Mouse (Mus musculus): Measurements from ENCODE around the gene Gm20388. TPM values are rescaled to one million over a fixed set of nuclear protein-coding genes. Genes with fewer than 3 reads are reported as not detected.

Gm20388 gene
- polyA plus RNA-seq, 1 experiment from 2014 or later = not detected

DNA sequence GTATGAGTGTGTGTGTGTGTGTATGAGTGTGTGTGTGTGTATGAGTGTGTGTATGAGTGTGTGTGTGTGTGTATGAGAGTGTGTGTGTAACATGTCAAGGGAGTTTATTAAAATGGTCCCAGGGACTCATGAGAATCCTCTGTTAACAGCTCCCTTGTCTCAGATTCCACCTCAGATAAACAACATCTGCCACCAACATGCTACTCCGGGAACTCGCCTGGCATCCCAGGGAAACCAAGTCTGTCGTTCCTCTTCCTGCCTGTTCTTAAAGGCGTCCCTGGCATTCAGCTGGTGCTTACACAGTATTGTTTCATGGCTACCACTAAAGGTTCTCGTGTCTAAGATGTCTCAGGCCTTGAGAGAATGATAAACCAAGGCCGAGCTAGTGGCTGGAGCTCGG, 3933.7 kb downstream of the Gm20388 start:
- ATAC-seq (ENCODE audit: low FRiP score) (no peak), DNase-seq (ENCODE audit: low spot score) (no peak)
- H3K9ac ChIP-seq = no peak overlapping the region
- H3K36me3 ChIP-seq (replicated peaks; ENCODE audit: control insufficient read depth, insufficient read depth) = peaks cover 3% of the 10 kb centered on the region
- 82% methylated on average over 7 of the region's 7 CpGs for WGBS
- H3K4me3 ChIP-seq (replicated peaks; ENCODE audit: low read length) = no peak overlapping the region
- H3K9me3 ChIP-seq (ENCODE audit: control insufficient read depth, low read length) = no peaks in the 10 kb centered on the region
- H3K27ac ChIP-seq = no peak overlapping the region
- H3K27me3 ChIP-seq (ENCODE audit: control insufficient read depth, insufficient read depth, low read length) = no peaks in the 10 kb centered on the region
- H3K4me1 ChIP-seq (replicated peaks; ENCODE audit: control insufficient read depth, insufficient read depth, low read length) = no peaks in the 10 kb centered on the region
- no peak overlapping the region for H3K4me2 ChIP-seq (replicated peaks)

DNA sequence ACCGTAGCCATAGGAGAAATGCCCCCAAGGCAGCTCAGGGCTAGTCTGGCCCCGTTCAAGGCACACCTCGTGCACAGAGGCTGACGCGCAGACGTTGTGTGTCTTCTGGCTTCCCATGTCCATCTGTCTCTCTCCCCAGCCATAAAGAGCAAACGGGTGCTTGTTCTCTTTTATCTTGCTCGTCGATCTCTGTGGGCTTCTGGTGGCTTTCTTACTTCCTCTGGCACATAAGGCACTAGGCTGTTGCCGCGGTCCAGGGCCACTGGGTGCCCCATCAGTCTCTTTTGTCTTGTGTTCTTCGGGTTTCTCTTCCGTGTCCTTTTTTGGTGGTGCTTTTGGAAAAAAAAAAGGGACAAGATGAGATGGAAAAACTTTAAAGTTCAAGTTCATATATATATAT, 3934.5 kb downstream of the Gm20388 start:
- ATAC-seq (ENCODE audit: low FRiP score) (no peak), DNase-seq (ENCODE audit: low spot score) (no peak)
- Histone ChIP-seq H3K27me3 (ENCODE audit: control insufficient read depth, insufficient read depth, low read length) (no peaks in the 10 kb centered on the region), H3K4me1 (replicated peaks; ENCODE audit: control insufficient read depth, insufficient read depth, low read length) (no peaks in the 10 kb centered on the region), H3K4me3 (replicated peaks; ENCODE audit: low read length) (no peak overlapping the region), H3K9me3 (ENCODE audit: control insufficient read depth, low read length) (no peaks in the 10 kb centered on the region), H3K27ac (no peak overlapping the region), H3K36me3 (replicated peaks; ENCODE audit: control insufficient read depth, insufficient read depth) (no peaks in the 10 kb centered on the region), H3K4me2 (replicated peaks) (no peak overlapping the region), H3K9ac (no peak overlapping the region)
- WGBS = 91% methylated on average over 13 of the region's 13 CpGs

DNA sequence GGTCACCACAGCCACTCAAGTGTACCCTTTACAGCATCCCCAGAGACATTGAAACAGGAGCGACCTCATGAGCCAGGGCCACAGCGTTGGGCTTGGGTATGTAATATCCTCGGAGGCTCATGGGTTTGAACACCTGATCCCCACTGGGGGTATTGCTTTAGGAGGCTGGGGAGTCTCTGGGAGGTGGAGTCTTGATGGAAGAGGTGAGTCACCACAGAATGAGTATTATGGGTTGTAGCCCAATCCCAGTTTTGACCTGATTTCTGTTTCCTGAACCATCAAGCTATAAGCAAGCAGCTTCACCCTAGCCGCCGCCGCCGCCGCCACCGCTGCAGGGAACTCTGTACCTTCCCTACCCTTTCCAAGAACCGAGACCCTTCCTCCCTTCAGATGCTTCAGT, 3935.3 kb downstream of the Gm20388 start:
- WGBS = 93% methylated on average over 10 of the region's 10 CpGs
- DNase-seq (ENCODE audit: low spot score) = no peak
- Histone ChIP-seq H3K4me2 (replicated peaks) (no peak overlapping the region), H3K9ac (no peak overlapping the region), H3K27ac (no peak overlapping the region), H3K27me3 (ENCODE audit: control insufficient read depth, insufficient read depth, low read length) (no peaks in the 10 kb centered on the region), H3K36me3 (replicated peaks; ENCODE audit: control insufficient read depth, insufficient read depth) (no peaks in the 10 kb centered on the region), H3K4me1 (replicated peaks; ENCODE audit: control insufficient read depth, insufficient read depth, low read length) (no peaks in the 10 kb centered on the region), H3K4me3 (replicated peaks; ENCODE audit: low read length) (no peak overlapping the region), H3K9me3 (ENCODE audit: control insufficient read depth, low read length) (no peaks in the 10 kb centered on the region)
- ATAC-seq (ENCODE audit: low FRiP score) = no peak

DNA sequence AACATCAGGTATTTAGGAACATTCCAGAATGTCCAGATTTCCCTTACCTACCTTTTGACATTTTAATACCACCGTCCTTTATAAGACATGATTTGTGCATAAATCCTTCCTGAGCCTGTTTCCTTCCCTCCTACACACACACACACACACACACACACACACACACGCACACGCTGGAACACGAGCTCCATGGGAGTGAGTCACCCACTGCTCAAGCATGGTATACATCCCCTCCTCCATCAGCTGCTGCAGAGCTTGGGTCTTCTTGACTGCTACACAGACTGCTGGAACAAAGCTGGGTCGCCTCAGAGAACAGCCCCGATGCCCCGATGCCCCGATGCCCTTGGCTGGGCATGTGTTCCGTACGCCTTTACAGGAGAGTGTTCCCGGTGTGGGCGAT, 3935.9 kb downstream of the Gm20388 start:
- 93% methylated on average over 12 of the region's 12 CpGs for WGBS
- Histone ChIP-seq H3K36me3 (replicated peaks; ENCODE audit: control insufficient read depth, insufficient read depth) (no peaks in the 10 kb centered on the region), H3K4me1 (replicated peaks; ENCODE audit: control insufficient read depth, insufficient read depth, low read length) (no peaks in the 10 kb centered on the region), H3K27me3 (ENCODE audit: control insufficient read depth, insufficient read depth, low read length) (no peaks in the 10 kb centered on the region), H3K9ac (no peak overlapping the region), H3K9me3 (ENCODE audit: control insufficient read depth, low read length) (no peaks in the 10 kb centered on the region), H3K4me2 (replicated peaks) (no peak overlapping the region), H3K4me3 (replicated peaks; ENCODE audit: low read length) (no peak overlapping the region), H3K27ac (no peak overlapping the region)
- ATAC-seq (ENCODE audit: low FRiP score) (no peak), DNase-seq (ENCODE audit: low spot score) (no peak)

DNA sequence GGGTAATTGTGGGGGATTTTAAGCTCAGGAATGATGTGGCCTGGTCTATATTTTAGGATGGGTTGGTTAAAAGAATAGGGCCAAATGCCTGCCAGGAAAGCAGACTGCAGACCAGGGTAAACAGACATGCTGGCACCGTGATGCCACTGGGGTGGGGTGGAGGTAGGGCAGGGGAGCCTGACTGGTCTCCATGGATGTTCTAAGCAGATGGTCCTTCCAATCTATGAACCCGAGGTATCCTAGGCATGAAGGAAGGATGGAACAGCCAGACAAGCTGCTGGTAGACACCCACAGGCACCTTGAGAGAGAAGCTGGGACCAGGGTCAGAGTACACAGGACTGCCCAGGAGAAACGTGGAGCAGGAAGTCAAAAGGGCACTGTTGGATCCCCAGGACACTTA, 3936.9 kb downstream of the Gm20388 start:
- Histone ChIP-seq H3K9me3 (ENCODE audit: control insufficient read depth, low read length) (no peaks in the 10 kb centered on the region), H3K4me3 (replicated peaks; ENCODE audit: low read length) (no peak overlapping the region), H3K4me2 (replicated peaks) (no peak overlapping the region), H3K36me3 (replicated peaks; ENCODE audit: control insufficient read depth, insufficient read depth) (no peaks in the 10 kb centered on the region), H3K27me3 (ENCODE audit: control insufficient read depth, insufficient read depth, low read length) (no peaks in the 10 kb centered on the region), H3K4me1 (replicated peaks; ENCODE audit: control insufficient read depth, insufficient read depth, low read length) (no peaks in the 10 kb centered on the region), H3K9ac (no peak overlapping the region), H3K27ac (no peak overlapping the region)
- ATAC-seq (ENCODE audit: low FRiP score) (no peak), DNase-seq (ENCODE audit: low spot score) (no peak)
- 75% methylated on average over 3 of the region's 3 CpGs for WGBS

DNA sequence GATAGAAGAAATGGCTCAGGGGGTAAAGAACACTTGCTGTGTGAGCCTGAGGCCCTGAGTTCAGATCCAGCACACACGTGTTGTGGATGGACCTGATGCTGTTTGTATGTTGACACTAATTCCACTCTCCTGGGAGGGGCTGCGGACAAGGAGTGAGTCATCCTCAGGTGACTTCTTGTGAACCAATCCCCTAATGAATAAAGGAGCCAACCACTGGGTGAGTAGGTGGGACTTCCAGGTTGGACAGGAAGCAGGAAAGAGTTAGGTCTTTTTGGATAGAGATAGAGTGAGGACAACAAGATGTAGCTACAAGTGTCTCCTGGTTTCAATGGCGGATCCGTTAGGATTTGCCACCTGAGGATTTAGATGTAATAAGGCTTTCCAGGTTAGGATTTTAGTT, 3938.7 kb downstream of the Gm20388 start:
- 89% methylated on average over 4 of the region's 4 CpGs for WGBS
- Histone ChIP-seq H3K4me2 (replicated peaks) (no peak overlapping the region), H3K9me3 (ENCODE audit: control insufficient read depth, low read length) (no peaks in the 10 kb centered on the region), H3K9ac (no peak overlapping the region), H3K27ac (no peak overlapping the region), H3K27me3 (ENCODE audit: control insufficient read depth, insufficient read depth, low read length) (no peaks in the 10 kb centered on the region), H3K4me3 (replicated peaks; ENCODE audit: low read length) (no peak overlapping the region), H3K36me3 (replicated peaks; ENCODE audit: control insufficient read depth, insufficient read depth) (no peaks in the 10 kb centered on the region), H3K4me1 (replicated peaks; ENCODE audit: control insufficient read depth, insufficient read depth, low read length) (no peaks in the 10 kb centered on the region)
- ATAC-seq (ENCODE audit: low FRiP score) (no peak), DNase-seq (ENCODE audit: low spot score) (no peak)

DNA sequence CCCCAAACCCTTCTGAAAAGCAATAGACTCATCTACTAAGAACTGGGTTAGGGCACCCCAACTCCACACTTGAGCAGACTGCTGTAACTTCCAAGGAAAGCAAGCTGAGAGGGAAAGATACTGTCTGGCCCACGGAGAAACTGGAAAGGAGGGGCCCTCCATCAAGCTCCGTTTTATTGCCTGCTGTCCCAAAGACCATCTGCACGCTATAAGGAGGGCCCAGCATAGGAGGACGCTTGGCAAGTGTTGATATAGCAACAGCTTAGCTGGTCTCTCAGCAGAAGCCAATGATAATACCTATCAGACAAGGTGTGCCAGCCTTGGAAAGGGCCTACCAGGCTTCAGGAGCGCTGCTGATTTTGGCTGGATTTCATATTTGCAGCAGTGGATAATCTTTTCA, 3940.9 kb downstream of the Gm20388 start:
- Histone ChIP-seq H3K27me3 (ENCODE audit: control insufficient read depth, insufficient read depth, low read length) (no peaks in the 10 kb centered on the region), H3K4me2 (replicated peaks) (no peak overlapping the region), H3K36me3 (replicated peaks; ENCODE audit: control insufficient read depth, insufficient read depth) (no peaks in the 10 kb centered on the region), H3K4me3 (replicated peaks; ENCODE audit: low read length) (no peak overlapping the region), H3K27ac (no peak overlapping the region), H3K4me1 (replicated peaks; ENCODE audit: control insufficient read depth, insufficient read depth, low read length) (no peaks in the 10 kb centered on the region), H3K9me3 (ENCODE audit: control insufficient read depth, low read length) (no peaks in the 10 kb centered on the region), H3K9ac (no peak overlapping the region)
- 65% methylated on average over 5 of the region's 5 CpGs for WGBS
- DNase-seq (ENCODE audit: low spot score) (no peak), ATAC-seq (ENCODE audit: low FRiP score) (no peak)

DNA sequence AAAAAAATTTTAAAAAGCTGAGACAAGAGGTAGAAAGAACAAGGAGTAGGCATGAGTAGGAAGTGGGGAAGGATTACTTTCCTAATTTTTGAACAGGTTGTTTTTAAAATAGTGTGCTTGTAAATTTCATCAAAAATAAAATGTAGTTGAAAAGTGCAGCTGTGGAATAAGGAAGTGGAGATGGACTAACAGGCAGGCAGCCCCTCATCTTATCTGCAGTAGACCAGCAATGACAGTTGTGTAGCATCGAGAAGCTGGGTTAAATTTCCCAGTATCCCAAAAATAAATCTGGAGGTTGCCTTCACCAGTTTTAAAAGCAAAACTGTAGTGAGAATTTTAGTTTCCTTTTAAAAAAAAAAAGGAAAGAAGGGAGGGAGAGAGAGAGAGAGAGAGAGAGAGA, 3943.6 kb downstream of the Gm20388 start:
- ATAC-seq (ENCODE audit: low FRiP score) (no peak), DNase-seq (ENCODE audit: low spot score) (no peak)
- Histone ChIP-seq H3K4me1 (replicated peaks; ENCODE audit: control insufficient read depth, insufficient read depth, low read length) (peaks cover 10% of the 10 kb centered on the region), H3K27ac (no peak overlapping the region), H3K27me3 (ENCODE audit: control insufficient read depth, insufficient read depth, low read length) (no peaks in the 10 kb centered on the region), H3K9ac (no peak overlapping the region), H3K36me3 (replicated peaks; ENCODE audit: control insufficient read depth, insufficient read depth) (no peaks in the 10 kb centered on the region), H3K9me3 (ENCODE audit: control insufficient read depth, low read length) (no peaks in the 10 kb centered on the region), H3K4me3 (replicated peaks; ENCODE audit: low read length) (no peak overlapping the region), H3K4me2 (replicated peaks) (no peak overlapping the region)
- WGBS = 97% methylated on average over 1 of the region's 1 CpGs

DNA sequence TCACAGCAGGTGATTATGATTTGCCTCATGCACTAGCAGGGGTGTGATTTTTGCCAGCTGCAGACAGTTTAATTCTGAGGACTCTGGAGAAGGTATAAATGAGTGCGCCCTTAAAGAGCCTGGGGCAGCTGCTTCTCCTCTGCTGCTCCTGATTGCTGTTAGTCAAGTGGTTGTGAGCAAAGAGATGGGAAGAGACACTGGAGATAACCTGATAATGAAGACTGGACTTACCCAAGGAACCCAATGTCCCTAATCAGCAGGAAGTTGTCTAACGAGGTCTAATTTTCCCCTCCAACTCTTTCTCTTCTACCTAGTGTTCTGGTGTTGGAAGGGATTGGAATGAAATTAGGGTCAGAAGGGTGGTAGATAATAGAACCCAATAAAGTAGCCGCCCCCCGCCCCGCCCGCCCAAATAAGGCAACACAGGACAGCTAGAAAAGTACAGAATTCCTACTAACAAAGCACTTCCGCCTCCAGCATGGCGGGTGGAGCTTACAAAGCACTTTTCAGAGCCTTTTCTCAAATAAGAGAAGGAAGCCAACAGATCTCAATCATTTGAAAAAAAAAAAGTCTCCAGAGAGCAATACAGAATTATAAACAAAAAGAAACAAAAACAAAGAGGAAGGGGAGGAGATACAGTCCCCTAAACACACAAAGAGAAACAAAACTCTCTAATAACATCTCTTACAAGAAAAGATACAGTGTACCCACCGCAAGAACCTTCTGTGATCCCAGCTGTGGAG, 3944.3 kb downstream of the Gm20388 start:
- ATAC-seq (ENCODE audit: low FRiP score) = no peak

DNA sequence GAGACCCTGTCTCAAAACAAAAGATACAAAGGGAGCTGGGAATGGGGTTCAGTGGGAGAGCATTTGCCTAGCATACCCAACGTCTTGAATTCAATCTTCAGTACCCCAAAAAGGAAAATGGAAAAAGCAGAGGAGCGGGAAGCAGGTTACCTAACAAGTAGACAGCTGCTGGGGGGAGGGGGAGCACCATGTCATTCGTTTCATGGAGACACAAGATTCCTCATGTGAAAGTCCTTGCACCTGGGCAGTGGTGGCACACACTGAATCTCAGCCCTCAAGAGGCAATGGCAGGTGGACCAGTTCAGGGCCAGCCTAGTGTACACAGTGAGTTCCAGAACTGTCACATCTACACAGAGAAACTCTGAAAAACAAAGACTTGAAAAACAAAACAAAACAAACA, 3946.7 kb downstream of the Gm20388 start:
- Histone ChIP-seq H3K4me2 (replicated peaks) (peak overlapping the region; percentile 94; the same call in 1 of the 2 replicates), H3K9me3 (ENCODE audit: control insufficient read depth, low read length) (no peaks in the 10 kb centered on the region), H3K9ac (no peak overlapping the region), H3K27ac (no peak overlapping the region), H3K4me1 (replicated peaks; ENCODE audit: control insufficient read depth, insufficient read depth, low read length) (peaks cover 15% of the 10 kb centered on the region), H3K27me3 (ENCODE audit: control insufficient read depth, insufficient read depth, low read length) (no peaks in the 10 kb centered on the region; the same call in 1 of the 2 replicates), H3K4me3 (replicated peaks; ENCODE audit: low read length) (no peak overlapping the region), H3K36me3 (replicated peaks; ENCODE audit: control insufficient read depth, insufficient read depth) (no peaks in the 10 kb centered on the region)
- WGBS = 65% methylated on average over 3 of the region's 3 CpGs
- DNase-seq (ENCODE audit: low spot score) (no peak), ATAC-seq (ENCODE audit: low FRiP score) (no peak)

More for the DNA sequence above, 3944.3 kb downstream of the Gm20388 start:
- no peaks in the 10 kb centered on the region for H3K36me3 ChIP-seq (replicated peaks; ENCODE audit: control insufficient read depth, insufficient read depth)
- H3K4me3 ChIP-seq (replicated peaks; ENCODE audit: low read length) = no peak overlapping the region
- H3K27ac ChIP-seq = no peak overlapping the region
- H3K4me1 ChIP-seq (replicated peaks; ENCODE audit: control insufficient read depth, insufficient read depth, low read length) = peaks cover 10% of the 10 kb centered on the region
- no peak overlapping the region for H3K4me2 ChIP-seq (replicated peaks)
- no peaks in the 10 kb centered on the region for H3K9me3 ChIP-seq (ENCODE audit: control insufficient read depth, low read length)
- 91% methylated on average over 9 of the region's 9 CpGs for WGBS
- no peak for DNase-seq (ENCODE audit: low spot score)
- H3K9ac ChIP-seq = no peak overlapping the region
- no peaks in the 10 kb centered on the region for H3K27me3 ChIP-seq (ENCODE audit: control insufficient read depth, insufficient read depth, low read length)
